ENCODE assay signal across 17 mouse cellular contexts in genomic region chr13:37710913-37711312, GRCm38 (mm10).
"Had no signal": no experiment of that assay in that cellular context is flagged by ENCODE, and none has a peak within 500 bp of the region (broad histone marks: within the 10 kb centered on the region; RNA-seq: fewer than 3 reads in every experiment).

No protein-coding gene starts in this region.

- H3K36me3 ChIP-seq: limb, embryonic 13.5 days; midbrain, embryonic 10.5 days; neural tube, embryonic 15.5 days had no signal

- H3K4me3 ChIP-seq: limb, embryonic 13.5 days; midbrain, embryonic 10.5 days; myocyte; neural tube, embryonic 15.5 days had no signal

- H3K4me2 ChIP-seq: limb, embryonic 13.5 days; neural tube, embryonic 15.5 days had no signal

- H3K9me3 ChIP-seq: limb, embryonic 13.5 days; midbrain, embryonic 10.5 days; neural tube, embryonic 15.5 days had no signal

- H3K27ac ChIP-seq: kidney, postnatal 0 days; limb, embryonic 13.5 days; liver, embryonic 14.5 days; midbrain, embryonic 10.5 days; neural tube, embryonic 15.5 days; stomach, postnatal 0 days had no signal

- DNase-seq: kidney, adult 11 months; kidney, adult 9 months; kidney, postnatal 36 days; left cerebral cortex, postnatal 4 days; lung, adult 18-20 months; lung, postnatal 36 days; midbrain, embryonic 14.5 days; right cerebral cortex, adult 18-20 months; right cerebral cortex, postnatal 25 days had no signal

- H3K4me1 ChIP-seq: limb, embryonic 13.5 days; neural tube, embryonic 15.5 days had no signal

- H3K27me3 ChIP-seq: limb, embryonic 13.5 days; neural tube, embryonic 15.5 days had no signal

- H3K9ac ChIP-seq: limb, embryonic 13.5 days; liver, embryonic 14.5 days; neural tube, embryonic 15.5 days had no signal

- ATAC-seq: lung, postnatal 0 days had no signal
